Mouse (Mus musculus): ENCODE data around the gene Ap4s1.

DNA sequence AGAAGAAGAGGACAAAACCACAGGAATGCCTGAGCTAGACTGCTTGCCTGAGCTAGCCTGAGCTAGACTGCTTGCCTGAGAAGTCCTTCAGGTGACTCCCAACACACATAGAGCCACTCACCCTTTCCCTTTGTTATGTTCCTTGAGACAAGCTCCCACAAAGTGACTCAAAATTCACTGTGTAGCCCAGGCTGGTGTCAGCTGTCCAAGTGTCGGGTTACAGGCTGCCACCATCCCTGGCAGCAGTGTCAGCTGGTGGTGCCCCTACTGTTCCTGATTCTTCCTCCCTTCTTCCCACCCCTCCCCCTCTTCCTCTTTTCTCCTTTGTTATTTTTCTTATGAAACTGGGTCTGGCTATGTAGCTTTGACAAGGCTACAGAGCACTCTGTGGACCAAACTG is 13.0 kb downstream of the Ap4s1 start:
- TF ChIP-seq CTCF (IDR thresholded peaks at IDR 0.05; ENCODE audit: borderline replicate concordance, control insufficient read depth, extremely low read depth, insufficient read depth, low read length, poor library complexity) (no peak), POLR2A (IDR thresholded peaks at IDR 0.05; ENCODE audit: control insufficient read depth, extremely low read depth, insufficient read depth, low read length, poor library complexity) (no peak)
